Mouse (Mus musculus) hindbrain, embryonic 11.5 days (tissue): ENCODE data around the gene Cdkn2b. TPM values are rescaled to one million over a fixed set of nuclear protein-coding genes. Genes with fewer than 3 reads are reported as not detected.

Experiments
- ATAC-seq: fragments of 200-750 bp; cut with Nextera tagmentation; 2 replicates; pipeline ENCODE4 v1.8.0; 2017; ENCODE audit warnings: mild to moderate bottlenecking, moderate TSS enrichment, moderate library complexity; ENCODE audit not compliant: low FRiP score
- DNase-seq: peaks from one replicate; pipeline ENCODE4 v3.0.0-alpha.2; 2015; ENCODE audit warnings: low spot score
- H3K27ac ChIP-seq: fragments of 300-500 bp; sonication (generic); 2 replicates; pipeline ENCODE4 v1.5.1; 2014; ENCODE audit warnings: mild to moderate bottlenecking, low read depth, low read length
- H3K27me3 ChIP-seq: fragments of 300-500 bp; sonication (generic); 2 replicates; pipeline ENCODE4 v1.6.1; 2014; ENCODE audit warnings: mild to moderate bottlenecking, low read length, moderate library complexity, mixed read lengths; ENCODE audit not compliant: control insufficient read depth, insufficient read depth
- H3K36me3 ChIP-seq: fragments of 300-500 bp; sonication (generic); 2 replicates; pipeline ENCODE4 v1.6.1; 2014; ENCODE audit warnings: mild to moderate bottlenecking, low read length, moderate library complexity, mixed read lengths; ENCODE audit not compliant: control insufficient read depth, insufficient read depth
- H3K4me1 ChIP-seq: fragments of 300-500 bp; sonication (generic); replicated peaks from 2 replicates; pipeline ENCODE4 v1.6.1; 2014; ENCODE audit warnings: low read length, mixed read lengths; ENCODE audit not compliant: control insufficient read depth, insufficient read depth
- H3K4me2 ChIP-seq: fragments of 300-500 bp; sonication (generic); replicated peaks from 2 replicates; pipeline ENCODE4 v1.6.1; 2014; ENCODE audit warnings: mild to moderate bottlenecking, low read depth, low read length
- H3K4me3 ChIP-seq: fragments of 300-500 bp; sonication (generic); 2 replicates; pipeline ENCODE4 v1.5.1; 2014; ENCODE audit warnings: low read depth, low read length
- H3K9ac ChIP-seq: fragments of 300-500 bp; sonication (generic); 2 replicates; pipeline ENCODE4 v1.6.1; 2014; ENCODE audit warnings: low read depth, low read length
- H3K9me3 ChIP-seq: fragments of 300-500 bp; sonication (generic); 2 replicates; pipeline ENCODE4 v1.6.1; 2016; ENCODE audit warnings: low read length; ENCODE audit not compliant: control insufficient read depth
- WGBS: fragments of 180-500 bp; shearing (Covaris S2); extraction: QIAGEN DNeasy Blood & Tissue Kit; methylation state at CpG from one replicate; pipeline ENCODE4 v1.1.7; 2014; 5-methylcytosine and 5-hydroxymethylcytosine counted together
- polyA plus RNA-seq: library from polyadenylated mRNA; unstranded; fragments of >200 nt; fragmentation: Nextera tagmentation; extraction: Ambion mirVana; gene quantifications from 2 replicates; pipeline ENCODE4 v1.2.1, GENCODE M21; 2014

Cdkn2b gene
- polyA plus RNA-seq, 1 experiment from 2014 or later: 1.4 TPM

- Histone ChIP-seq H3K36me3 (no peaks in the 10 kb centered on the region), H3K9ac (no peak overlapping the region), H3K4me1 (no peaks in the 10 kb centered on the region; the same call in 1 of the 2 replicates), H3K27me3 (peaks cover 33% of the 10 kb centered on the region), H3K27ac (no peak overlapping the region), H3K9me3 (no peaks in the 10 kb centered on the region), H3K4me2 (no peak overlapping the region), H3K4me3 (no peak overlapping the region)
- 15% methylated on average over 13 of the region's 13 CpGs for WGBS
- ATAC-seq (no peak), DNase-seq (peak; percentile 67)
Measured at GRCm38 (mm10) chr4:89313461-89313860, 2.6 kb upstream of the Cdkn2b start.

GRCm38 (mm10) chr4:89309996-89310395 is 843 bp downstream of the Cdkn2b start:
- no peak overlapping the region for H3K27ac ChIP-seq
- no peaks in the 10 kb centered on the region for H3K9me3 ChIP-seq
- whole genome bisulfite sequencing: 1% methylated on average over 11 of the region's 11 CpGs
- H3K36me3 ChIP-seq: no peaks in the 10 kb centered on the region
- H3K9ac ChIP-seq: no peak overlapping the region
- H3K4me2 ChIP-seq: no peak overlapping the region; the same call in 1 of the 2 replicates
- H3K4me1 ChIP-seq: no peaks in the 10 kb centered on the region; the same call in 1 of the 2 replicates
- H3K4me3 ChIP-seq: peak overlapping the region; percentile 54; the same call in 1 of the 2 replicates
- H3K27me3 ChIP-seq: peaks cover 66% of the 10 kb centered on the region
- DNase-seq: peak; percentile 52
- no peak; the same call in 1 of the 2 replicates for ATAC-seq

GRCm38 (mm10) chr4:89308001-89308400 is 2.8 kb downstream of the Cdkn2b start:
- WGBS: 14% methylated on average over 3 of the region's 3 CpGs
- peak; percentile 36 for DNase-seq

GRCm38 (mm10) chr4:89306798-89307365 is 4.0 kb downstream of the Cdkn2b start:
- DNase-seq: peak; percentile 38
- WGBS: under 1% methylated on average over 25 of the region's 25 CpGs

More at GRCm38 (mm10) chr4:89308001-89308400, 2.8 kb downstream of the Cdkn2b start:
- ATAC-seq: no peak
- Histone ChIP-seq H3K4me1 (no peaks in the 10 kb centered on the region; the same call in 1 of the 2 replicates), H3K9me3 (no peaks in the 10 kb centered on the region), H3K27me3 (peaks cover 80% of the 10 kb centered on the region), H3K9ac (no peak overlapping the region), H3K4me3 (no peak overlapping the region), H3K36me3 (no peaks in the 10 kb centered on the region), H3K4me2 (no peak overlapping the region), H3K27ac (no peak overlapping the region)

GRCm38 (mm10) chr4:89305691-89306090 is 5.1 kb downstream of the Cdkn2b start:
- no peak overlapping the region for H3K27ac ChIP-seq
- peaks cover 88% of the 10 kb centered on the region for H3K27me3 ChIP-seq
- no peaks in the 10 kb centered on the region for H3K9me3 ChIP-seq
- no peak overlapping the region for H3K4me3 ChIP-seq
- H3K9ac ChIP-seq: no peak overlapping the region
- 9% methylated on average over 3 of the region's 3 CpGs for WGBS
- peak; percentile 40 for DNase-seq
- ATAC-seq: no peak
- no peak overlapping the region for H3K4me2 ChIP-seq
- H3K36me3 ChIP-seq: no peaks in the 10 kb centered on the region
- no peaks in the 10 kb centered on the region; the same call in 1 of the 2 replicates for H3K4me1 ChIP-seq

More at GRCm38 (mm10) chr4:89306798-89307365, 4.0 kb downstream of the Cdkn2b start:
- Histone ChIP-seq H3K4me3 (no peak overlapping the region), H3K27me3 (peaks cover 86% of the 10 kb centered on the region), H3K9ac (no peak overlapping the region), H3K4me2 (no peak overlapping the region), H3K4me1 (no peaks in the 10 kb centered on the region; the same call in 1 of the 2 replicates), H3K36me3 (no peaks in the 10 kb centered on the region), H3K27ac (no peak overlapping the region), H3K9me3 (no peaks in the 10 kb centered on the region)
- ATAC-seq: no peak

- no peaks in the 10 kb centered on the region for H3K4me1 ChIP-seq
- H3K36me3 ChIP-seq: no peaks in the 10 kb centered on the region
- ATAC-seq: peak; percentile 77
- peaks cover 87% of the 10 kb centered on the region for H3K27me3 ChIP-seq
- DNase-seq: peak; percentile 65
- no peak overlapping the region for H3K27ac ChIP-seq
- H3K4me3 ChIP-seq: no peak overlapping the region
- H3K9me3 ChIP-seq: no peaks in the 10 kb centered on the region
- H3K9ac ChIP-seq: no peak overlapping the region
- no peak overlapping the region for H3K4me2 ChIP-seq
- under 1% methylated on average over 14 of the region's 14 CpGs for WGBS
Measured at GRCm38 (mm10) chr4:89303281-89303995, 7.4 kb downstream of the Cdkn2b start.

- DNase-seq (peak; percentile 32), ATAC-seq (no peak)
- Histone ChIP-seq H3K4me2 (no peak overlapping the region), H3K27me3 (peaks cover 85% of the 10 kb centered on the region), H3K27ac (no peak overlapping the region), H3K9me3 (no peaks in the 10 kb centered on the region), H3K36me3 (no peaks in the 10 kb centered on the region), H3K4me3 (no peak overlapping the region), H3K4me1 (no peaks in the 10 kb centered on the region), H3K9ac (no peak overlapping the region)
- WGBS: 0% methylated on average over 1 of the region's 1 CpGs
Measured at GRCm38 (mm10) chr4:89302129-89302528, 8.7 kb downstream of the Cdkn2b start.

GRCm38 (mm10) chr4:89299721-89300120 is 11.1 kb downstream of the Cdkn2b start:
- Histone ChIP-seq H3K9ac (no peak overlapping the region), H3K4me3 (no peak overlapping the region), H3K27me3 (peaks cover 85% of the 10 kb centered on the region), H3K36me3 (no peaks in the 10 kb centered on the region), H3K4me2 (no peak overlapping the region), H3K27ac (no peak overlapping the region), H3K9me3 (no peaks in the 10 kb centered on the region), H3K4me1 (0 out of 2 replicates have a peak, but pooled peaks cover 2% of the 10 kb centered on the region)
- 1% methylated on average over 2 of the region's 2 CpGs for WGBS
- no peak for ATAC-seq
- peak; percentile 24 for DNase-seq
